Mouse (Mus musculus) heart, postnatal 0 days (tissue): Measurements from ENCODE around the gene Ctxn2. TPM values are rescaled to one million over a fixed set of nuclear protein-coding genes. Genes with fewer than 3 reads are reported as not detected.

Experiments used
- ATAC-seq: fragments of 200-750 bp; cut with Nextera tagmentation; 2 replicates; pipeline ENCODE4 v1.8.0; 2017; ENCODE audit warnings: low read depth, moderate number of reproducible peaks, moderate library complexity; ENCODE audit not compliant: insufficient read depth
- DNase-seq: peaks from one replicate; pipeline ENCODE4 v3.0.0-alpha.2; 2016; ENCODE audit warnings: low spot score
- H3K27ac ChIP-seq: fragments of 300-500 bp; sonication (generic); 2 replicates; pipeline ENCODE4 v1.5.1; 2014; ENCODE audit warnings: low read depth, mild to moderate bottlenecking
- H3K27me3 ChIP-seq: fragments of 300-500 bp; sonication (generic); 2 replicates; pipeline ENCODE4 v1.6.1; 2014; ENCODE audit warnings: low read length, mixed read lengths; ENCODE audit not compliant: control insufficient read depth, insufficient read depth
- H3K36me3 ChIP-seq: fragments of 300-500 bp; sonication (generic); replicated peaks from 2 replicates; pipeline ENCODE4 v1.6.1; 2014; ENCODE audit warnings: low read length, mixed read lengths; ENCODE audit not compliant: control insufficient read depth, insufficient read depth
- H3K4me1 ChIP-seq: fragments of 300-500 bp; sonication (generic); 2 replicates; pipeline ENCODE4 v1.6.1; 2014; ENCODE audit warnings: antibody characterized with exemption; ENCODE audit not compliant: control insufficient read depth, insufficient read depth
- H3K4me2 ChIP-seq: fragments of 300-500 bp; sonication (generic); 2 replicates; pipeline ENCODE4 v1.6.1; 2014; ENCODE audit warnings: low read depth, mild to moderate bottlenecking, low read length, moderate library complexity
- H3K4me3 ChIP-seq: fragments of 300-500 bp; sonication (generic); 2 replicates; pipeline ENCODE4 v1.5.1; 2014; ENCODE audit warnings: low read depth, low read length
- H3K9ac ChIP-seq: fragments of 300-500 bp; sonication (generic); replicated peaks from 2 replicates; pipeline ENCODE4 v1.6.1; 2014; ENCODE audit warnings: low read depth, low read length, mixed read lengths
- H3K9me3 ChIP-seq: fragments of 300-500 bp; sonication (generic); replicated peaks from 2 replicates; pipeline ENCODE4 v1.6.1; 2016; ENCODE audit warnings: low read length; ENCODE audit not compliant: control insufficient read depth
- CTCF ChIP-seq: IDR thresholded peaks from 2 replicates; pipeline ENCODE4 v1.5.1; 2016; ENCODE audit warnings: antibody characterized with exemption, control low read depth, low read depth
- EP300 ChIP-seq: IDR thresholded peaks from 2 replicates; pipeline ENCODE4 v1.6.1; 2016; ENCODE audit warnings: antibody characterized with exemption, low read depth
- WGBS: fragments of 180-500 bp; shearing (Covaris S2); extraction: QIAGEN DNeasy Blood & Tissue Kit; methylation state at CpG from one replicate; pipeline ENCODE4 v1.1.7; 2014; 5-methylcytosine and 5-hydroxymethylcytosine counted together
- polyA plus RNA-seq: library from polyadenylated mRNA; unstranded; fragments of >200 nt; fragmentation: Nextera tagmentation; extraction: Ambion mirVana; gene quantifications from 2 replicates; pipeline ENCODE4 v1.2.1, GENCODE M21; 2015
- total RNA-seq: library from RNA; depleted of rRNA; stranded (reverse); fragments of >200 nt; gene quantifications from 2 replicates; pipeline ENCODE4 v1.2.3, GENCODE M21; 2014; ENCODE audit warnings: low replicate concordance; rRNA removed

The Ctxn2 gene
- total and polyA plus RNA-seq, 2 experiments from 2014 or later = not detected

- Histone ChIP-seq H3K9ac (no peak overlapping the region), H3K4me3 (no peak overlapping the region), H3K4me2 (no peak overlapping the region), H3K27ac (no peak overlapping the region), H3K27me3 (no peaks in the 10 kb centered on the region), H3K9me3 (peaks cover 4% of the 10 kb centered on the region; the same call in 1 of the 2 replicates), H3K36me3 (no peaks in the 10 kb centered on the region), H3K4me1 (no peaks in the 10 kb centered on the region)
- no peak for ATAC-seq
- no peak for TF ChIP-seq EP300
- TF ChIP-seq CTCF = no peak
- whole genome bisulfite sequencing = 66% methylated on average over 7 of the region's 7 CpGs
- no peak for DNase-seq
Measured at GRCm38 (mm10) chr2:125196771-125197170, 60.3 kb downstream of the Ctxn2 start.

Other genes with a start within 250 kb of the Ctxn2 start
- not detected in 2 replicates for gene Slc24a5, start 68.6 kb upstream of the Ctxn2 start, total RNA-seq
- 0.82 and 1.1 TPM in 2 replicates for gene Slc24a5, start 68.6 kb upstream of the Ctxn2 start, polyA plus RNA-seq
- gene Myef2, start 13.0 kb upstream of the Ctxn2 start, total RNA-seq = 14.5 and 15.3 TPM in 2 replicates
- gene Myef2, start 13.0 kb upstream of the Ctxn2 start, polyA plus RNA-seq = 24.3 and 25.9 TPM in 2 replicates
- gene Slc12a1, start 15.8 kb downstream of the Ctxn2 start, total RNA-seq = not detected in 2 replicates
- gene Slc12a1, start 15.8 kb downstream of the Ctxn2 start, polyA plus RNA-seq = not detected in 2 replicates
- gene Dut, start 110.5 kb downstream of the Ctxn2 start, total RNA-seq = 76.1 and 93.0 TPM in 2 replicates
- 69.1 and 73.4 TPM in 2 replicates for gene Dut, start 110.5 kb downstream of the Ctxn2 start, polyA plus RNA-seq